Mouse (Mus musculus) ES-E14 (cell line): ENCODE measurements around the gene Ccl12. TPM values are rescaled to one million over a fixed set of nuclear protein-coding genes. Genes with fewer than 3 reads are reported as not detected.

ENCODE experiments used
- DNase-seq: peaks from one replicate; pipeline ENCODE4 v3.0.0-alpha.2; 2013; ENCODE audit warnings: low read depth, low spot score
- H3K27ac ChIP-seq: 2 replicates; pipeline ENCODE4 v1.5.1; 2012; ENCODE audit warnings: low read depth, mild to moderate bottlenecking, low read length, moderate library complexity, mixed read lengths; ENCODE audit not compliant: poor library complexity, insufficient read depth, severe bottlenecking
- H3K36me3 ChIP-seq: 2 replicates; pipeline ENCODE4 v1.6.1; 2012; ENCODE audit warnings: mild to moderate bottlenecking, low read length, moderate library complexity, mixed read lengths; ENCODE audit not compliant: control insufficient read depth, poor library complexity, insufficient read depth, severe bottlenecking
- H3K4me1 ChIP-seq, 2 experiments: fragments of 150-350 bp in 1 of 2; sonication (generic) in 1 of 2; 2 replicates each; pipeline ENCODE4 v1.6.1; 2012; ENCODE audit warnings: low read length in 2 of 2, mild to moderate bottlenecking in 1 of 2, mixed read lengths in 1 of 2; ENCODE audit not compliant: control insufficient read depth in 2 of 2, insufficient read depth in 2 of 2, poor library complexity in 1 of 2
- H3K4me3 ChIP-seq, 2 experiments: fragments of 150-350 bp in 1 of 2; sonication (generic) in 1 of 2; 2 replicates each; pipeline ENCODE4 v1.5.1; 2012; ENCODE audit warnings: low read length in 2 of 2, low read depth in 1 of 2, mild to moderate bottlenecking in 1 of 2, mixed read lengths in 1 of 2; ENCODE audit not compliant: insufficient read depth in 1 of 2, poor library complexity in 1 of 2, severe bottlenecking in 1 of 2
- H3K9ac ChIP-seq: 2 replicates; pipeline ENCODE4 v1.6.1; 2012; ENCODE audit warnings: low read depth, mild to moderate bottlenecking, low read length, mixed read lengths; ENCODE audit not compliant: poor library complexity, insufficient read depth, severe bottlenecking
- H3K9me3 ChIP-seq: fragments of 150-350 bp; sonication (generic); 2 replicates; pipeline ENCODE4 v1.6.1; 2012; ENCODE audit warnings: low read depth, mild to moderate bottlenecking, low read length; ENCODE audit not compliant: control insufficient read depth, insufficient read depth
- CHD2 ChIP-seq: IDR thresholded peaks from 2 replicates; pipeline ENCODE4 v1.6.1; 2014; ENCODE audit warnings: mild to moderate bottlenecking, low read depth, low read length, inconsistent platforms
- HCFC1 ChIP-seq: IDR thresholded peaks from 2 replicates; pipeline ENCODE4 v1.6.1; 2012; ENCODE audit warnings: low read length, inconsistent platforms, borderline replicate concordance; ENCODE audit not compliant: insufficient read depth
- MAFK ChIP-seq: IDR thresholded peaks from 2 replicates; pipeline ENCODE4 v1.6.1; 2014; ENCODE audit warnings: mild to moderate bottlenecking, low read depth, low read length, inconsistent platforms; ENCODE audit not compliant: insufficient read depth
- ZC3H11A ChIP-seq: IDR thresholded peaks from 2 replicates; pipeline ENCODE4 v1.6.1; 2012; ENCODE audit warnings: low read depth, mild to moderate bottlenecking, inconsistent platforms, low read length, borderline replicate concordance
- ZNF384 ChIP-seq: IDR thresholded peaks from 2 replicates; pipeline ENCODE4 v1.6.1; 2012; ENCODE audit warnings: low read depth, low read length, inconsistent platforms
- in situ Hi-C, 2 experiments: fragments of 600-800 bp; cut with MboI; formaldehyde crosslinking; loops; one replicate each; pipeline ENCODE4 v1.15.1; 2025; ENCODE audit warnings: low sequenced_read_pairs in 2 of 2, inconsistent platforms in 1 of 2; ENCODE audit not compliant: unreplicated experiment in 2 of 2
- total RNA-seq: library from RNA; depleted of rRNA; stranded (reverse); fragments of 300-350 nt; gene quantifications from 2 replicates; pipeline ENCODE4 v1.2.3, GENCODE M21; 2012; rRNA removed

Gene Ccl12
- total RNA-seq, 1 experiment = not detected

DNA sequence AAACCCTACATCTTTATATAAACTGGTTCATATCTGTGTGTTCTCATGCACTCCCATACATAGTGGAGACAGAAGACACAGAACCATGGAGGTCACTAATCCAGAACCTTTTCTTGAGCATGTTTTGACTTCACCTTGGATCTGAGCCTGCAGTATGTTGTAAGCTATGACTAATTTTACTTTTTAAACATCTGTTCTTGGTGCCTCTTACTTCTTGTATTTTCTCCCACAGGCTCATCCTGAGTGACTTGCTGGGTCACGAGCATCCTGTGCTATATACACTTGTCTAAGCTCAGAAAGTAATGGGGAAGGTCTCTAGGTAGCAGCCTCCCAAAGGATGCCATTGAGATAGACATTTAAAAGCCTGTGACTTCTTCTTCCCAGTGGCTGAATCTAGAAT lies 31.3 kb downstream of the Ccl12 start:
- TF ChIP-seq ZC3H11A (no peak), CHD2 (no peak), ZNF384 (no peak), HCFC1 (no peak), MAFK (no peak)
- H3K9me3 ChIP-seq = no peaks in the 10 kb centered on the region
- in situ Hi-C loops = no loop called here

DNA sequence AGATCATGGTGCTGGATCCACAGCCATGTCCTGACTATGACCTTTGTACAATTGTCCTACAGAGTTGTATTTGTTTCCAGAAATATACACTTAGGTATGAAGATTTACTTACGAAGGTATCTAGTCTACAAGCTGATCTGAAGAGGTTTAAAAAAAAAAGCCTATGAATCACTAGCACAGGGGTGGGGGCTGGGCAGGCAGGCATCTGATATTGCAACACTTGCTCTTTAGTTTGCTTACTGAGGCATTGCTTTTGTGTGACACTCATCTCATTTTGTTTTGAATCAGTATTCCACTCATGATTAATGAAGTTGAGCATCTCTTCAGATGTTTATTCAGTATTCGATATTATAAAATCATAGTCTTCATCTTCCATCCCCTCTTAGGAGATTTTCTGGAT lies 34.6 kb downstream of the Ccl12 start:
- Histone ChIP-seq H3K4me1 (no peaks in the 10 kb centered on the region), H3K9me3 (no peaks in the 10 kb centered on the region), H3K36me3 (no peaks in the 10 kb centered on the region), H3K4me3 (no peak overlapping the region), H3K27ac (no peak overlapping the region), H3K9ac (no peak overlapping the region)
- in situ Hi-C loops = no loop called here
- TF ChIP-seq MAFK = no peak
- TF ChIP-seq CHD2 = no peak
- no peak for TF ChIP-seq HCFC1
- no peak for TF ChIP-seq ZNF384
- TF ChIP-seq ZC3H11A = no peak
- DNase-seq = no peak

More for the DNA sequence above, 31.3 kb downstream of the Ccl12 start:
- Histone ChIP-seq H3K36me3 (no peaks in the 10 kb centered on the region), H3K4me3 (no peak overlapping the region), H3K4me1 (no peaks in the 10 kb centered on the region), H3K9ac (no peak overlapping the region), H3K27ac (no peak overlapping the region)
- DNase-seq = no peak

DNA sequence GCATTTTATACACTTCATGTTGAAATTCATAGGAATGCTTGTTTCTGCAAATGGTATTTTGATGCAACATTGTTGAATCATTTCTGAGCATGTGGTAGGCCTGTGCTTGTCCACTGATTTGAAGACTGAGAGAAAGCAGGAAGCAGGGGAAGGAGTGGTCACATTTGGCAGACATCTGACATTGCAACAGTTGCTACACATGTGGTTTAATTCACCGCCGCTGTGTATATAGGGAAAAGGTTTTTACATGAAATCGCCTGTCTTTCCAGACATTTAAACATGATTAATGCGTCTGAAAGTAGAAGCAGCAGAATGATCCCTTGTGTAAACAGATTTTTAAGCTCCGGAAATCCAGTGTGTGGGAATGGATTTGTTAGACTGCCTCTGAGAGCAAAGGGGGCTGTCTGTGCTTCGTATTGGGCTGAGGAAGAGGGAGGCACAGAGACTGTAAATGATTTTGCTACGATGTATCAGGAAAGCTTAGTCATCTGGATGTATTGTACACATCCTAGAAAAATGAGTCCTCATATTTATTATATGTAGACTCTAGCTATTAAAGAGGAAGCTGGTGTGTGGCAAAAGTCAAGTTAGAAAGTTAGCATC lies 37.9 kb downstream of the Ccl12 start:
- in situ Hi-C loops = no loop called here
- no peak for TF ChIP-seq ZNF384
- TF ChIP-seq HCFC1 = no peak
- TF ChIP-seq ZC3H11A = no peak
- no peak for TF ChIP-seq CHD2
- TF ChIP-seq MAFK = no peak
- no peak overlapping the region for H3K27ac ChIP-seq
- H3K9me3 ChIP-seq = no peaks in the 10 kb centered on the region
- no peak overlapping the region for H3K4me3 ChIP-seq
- H3K4me1 ChIP-seq = no peaks in the 10 kb centered on the region
- no peak overlapping the region for H3K9ac ChIP-seq
- DNase-seq = no peak
- H3K36me3 ChIP-seq = no peaks in the 10 kb centered on the region

Other genes starting within 250 kb of the Ccl12 start
- not detected in 2 replicates for gene 5530401A14Rik, start 241.2 kb upstream of the Ccl12 start, total RNA-seq
- 0.13 and 0.42 TPM in 2 replicates for gene Asic2, start 133.4 kb upstream of the Ccl12 start, total RNA-seq
- gene Ccl2, start 66.3 kb upstream of the Ccl12 start, total RNA-seq = 0.74 and 7.8 TPM in 2 replicates
- gene Gm17268, start 63.3 kb upstream of the Ccl12 start, total RNA-seq = not detected in 2 replicates
- 0.32 and 6.3 TPM in 2 replicates for gene Ccl7, start 56.1 kb upstream of the Ccl12 start, total RNA-seq
- gene Ccl11, start 44.0 kb upstream of the Ccl12 start, total RNA-seq = not detected in 2 replicates
- gene Ccl8, start 13.3 kb downstream of the Ccl12 start, total RNA-seq = not detected in 2 replicates
- gene Ccl1, start 203.8 kb downstream of the Ccl12 start, total RNA-seq = 1.7 TPM in 1 of 2 replicates, not detected in the other